Mouse (Mus musculus) small intestine, adult 2 months (tissue): ENCODE results near the gene Il3ra. TPM values are rescaled to one million over a fixed set of nuclear protein-coding genes. Genes with fewer than 3 reads are reported as not detected.
A peak's percentile ranks its signal among the peaks of the same experiment; 100 is the strongest.

Experiments used
- H3K27ac ChIP-seq: fragments of 200-500 bp; 2 replicates; pipeline ENCODE4 v1.5.1; 2012; ENCODE audit warnings: low read depth, low read length, control low read depth, inconsistent platforms; ENCODE audit not compliant: insufficient read depth
- H3K27me3 ChIP-seq: fragments of 200-500 bp; 2 replicates; pipeline ENCODE4 v1.6.1; 2012; ENCODE audit warnings: mild to moderate bottlenecking, moderate library complexity, low read length, inconsistent platforms; ENCODE audit not compliant: control insufficient read depth, insufficient read depth
- H3K36me3 ChIP-seq: fragments of 200-500 bp; 2 replicates; pipeline ENCODE4 v1.6.1; 2012; ENCODE audit warnings: mild to moderate bottlenecking, low read length, control low read depth, inconsistent platforms; ENCODE audit not compliant: control insufficient read depth, insufficient read depth
- H3K4me1 ChIP-seq: fragments of 200-500 bp; 2 replicates; pipeline ENCODE4 v1.6.1; 2012; ENCODE audit warnings: low read length, inconsistent platforms, mixed read lengths; ENCODE audit not compliant: control insufficient read depth, insufficient read depth, insufficient read length
- H3K4me3 ChIP-seq: fragments of 200-500 bp; 2 replicates; pipeline ENCODE4 v1.5.1; 2012; ENCODE audit warnings: low read depth, mild to moderate bottlenecking, control low read depth, inconsistent platforms, low read length, moderate library complexity
- CTCF ChIP-seq: fragments of 200-500 bp; IDR thresholded peaks from 2 replicates; pipeline ENCODE4 v1.5.1; 2012; ENCODE audit warnings: low read depth, mild to moderate bottlenecking, control low read depth, inconsistent platforms, low read length, moderate library complexity, mixed read lengths; ENCODE audit not compliant: insufficient replicate concordance, insufficient read length; ENCODE audit errors: extremely low read depth
- POLR2A ChIP-seq: fragments of 200-500 bp; IDR thresholded peaks from 2 replicates; pipeline ENCODE4 v1.6.1; 2012; ENCODE audit warnings: low read depth, mild to moderate bottlenecking, control low read depth, inconsistent platforms, low read length, moderate library complexity
- WGBS: fragments of 180-500 bp; shearing (Covaris S2); methylation state at CpG from one replicate; pipeline ENCODE4 v1.1.7; 2018; 5-methylcytosine and 5-hydroxymethylcytosine counted together
- polyA plus RNA-seq: library from polyadenylated mRNA; depleted of rRNA; stranded (reverse); fragments of >200 nt; gene quantifications from 2 replicates; pipeline ENCODE4 v1.2.3, GENCODE M21; 2012; rRNA removed

Il3ra gene
- polyA plus RNA-seq = 19.5 and 23.9 TPM in 2 replicates

DNA sequence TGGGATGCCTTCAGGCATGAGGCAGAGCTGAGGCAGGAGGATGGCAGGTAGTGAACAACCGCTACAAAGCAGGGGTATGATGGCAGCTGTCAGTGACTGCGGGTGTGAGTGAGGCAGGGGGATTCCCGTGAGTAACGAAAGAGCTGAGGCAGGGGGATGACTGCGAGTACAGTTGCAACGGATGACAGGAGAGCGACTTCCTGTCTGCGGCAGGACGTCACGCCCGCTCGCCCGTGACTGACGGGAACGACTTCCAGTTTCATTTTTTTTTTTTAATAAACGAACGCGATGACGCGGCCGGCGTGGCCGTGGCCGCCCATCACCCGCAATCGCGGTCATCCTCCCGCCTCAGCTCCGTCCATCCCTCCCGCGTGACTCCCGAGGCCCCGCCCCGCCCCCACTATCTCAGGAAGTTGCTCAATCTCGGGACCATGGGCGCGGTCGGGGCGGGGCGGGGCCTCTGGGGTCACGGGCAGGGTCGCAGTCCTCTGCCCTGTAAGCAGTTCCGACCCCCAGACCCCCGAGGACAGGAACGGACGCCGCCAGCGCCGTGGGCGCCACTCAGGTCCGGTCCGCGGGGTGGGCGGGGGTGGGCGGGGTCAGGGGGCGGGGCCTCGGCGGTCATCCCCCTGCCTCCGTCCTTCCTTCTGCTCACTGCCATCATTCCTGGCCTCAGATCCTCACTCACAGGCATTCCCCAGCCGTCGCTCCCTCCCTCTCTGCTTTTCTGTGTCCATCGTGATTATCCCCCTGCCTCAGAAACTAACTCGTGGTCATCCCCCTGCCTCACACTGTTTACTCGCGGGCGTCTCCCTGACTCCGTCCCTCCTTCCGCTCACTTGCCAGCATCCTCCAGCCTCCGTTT lies at the start of gene Il3ra:
Il3ra (plus strand) TSS at position 328 of the 865 bp plus-strand sequence.
- Histone ChIP-seq H3K36me3 (no peaks in the 10 kb centered on the region), H3K27ac (peak within 1 kb of the TSS; percentile 75), H3K4me1 (no peaks in the 10 kb centered on the region), H3K27me3 (no peaks in the 10 kb centered on the region), H3K4me3 (peak within 1 kb of the TSS; percentile 73)
- 4% methylated on average over 69 of the region's 69 CpGs for WGBS
- no peak for TF ChIP-seq CTCF

GRCm38 (mm10) chr14:14308938-14309337 lies 37.1 kb upstream of the Il3ra start:
- no peak overlapping the region for H3K4me3 ChIP-seq
- WGBS = 53% methylated on average over 16 of the region's 16 CpGs
- H3K27me3 ChIP-seq = no peaks in the 10 kb centered on the region
- no peak for TF ChIP-seq CTCF
- H3K27ac ChIP-seq = no peak overlapping the region
- no peaks in the 10 kb centered on the region for H3K36me3 ChIP-seq
- no peaks in the 10 kb centered on the region for H3K4me1 ChIP-seq

- H3K27ac ChIP-seq = no peak overlapping the region
- H3K4me3 ChIP-seq = no peak overlapping the region
- H3K36me3 ChIP-seq = no peaks in the 10 kb centered on the region
- H3K4me1 ChIP-seq = no peaks in the 10 kb centered on the region
- no peaks in the 10 kb centered on the region for H3K27me3 ChIP-seq
- WGBS = 44% methylated on average over 14 of the region's 14 CpGs
- TF ChIP-seq POLR2A (no peak), CTCF (no peak)
These were observed 36.7 kb upstream of the Il3ra start for GRCm38 (mm10) chr14:14309416-14309815.

GRCm38 (mm10) chr14:14322528-14322927 lies 23.5 kb upstream of the Il3ra start, which contains the start of gene Olfr31:
Gene Olfr31, plus strand, starts transcription at chr14:14322828.
- Histone ChIP-seq H3K4me3 (no peak within 1 kb of the TSS), H3K4me1 (no peaks in the 10 kb centered on the region), H3K36me3 (no peaks in the 10 kb centered on the region), H3K27me3 (no peaks in the 10 kb centered on the region), H3K27ac (no peak within 1 kb of the TSS)
- TF ChIP-seq POLR2A = no peak
- TF ChIP-seq CTCF = no peak

DNA sequence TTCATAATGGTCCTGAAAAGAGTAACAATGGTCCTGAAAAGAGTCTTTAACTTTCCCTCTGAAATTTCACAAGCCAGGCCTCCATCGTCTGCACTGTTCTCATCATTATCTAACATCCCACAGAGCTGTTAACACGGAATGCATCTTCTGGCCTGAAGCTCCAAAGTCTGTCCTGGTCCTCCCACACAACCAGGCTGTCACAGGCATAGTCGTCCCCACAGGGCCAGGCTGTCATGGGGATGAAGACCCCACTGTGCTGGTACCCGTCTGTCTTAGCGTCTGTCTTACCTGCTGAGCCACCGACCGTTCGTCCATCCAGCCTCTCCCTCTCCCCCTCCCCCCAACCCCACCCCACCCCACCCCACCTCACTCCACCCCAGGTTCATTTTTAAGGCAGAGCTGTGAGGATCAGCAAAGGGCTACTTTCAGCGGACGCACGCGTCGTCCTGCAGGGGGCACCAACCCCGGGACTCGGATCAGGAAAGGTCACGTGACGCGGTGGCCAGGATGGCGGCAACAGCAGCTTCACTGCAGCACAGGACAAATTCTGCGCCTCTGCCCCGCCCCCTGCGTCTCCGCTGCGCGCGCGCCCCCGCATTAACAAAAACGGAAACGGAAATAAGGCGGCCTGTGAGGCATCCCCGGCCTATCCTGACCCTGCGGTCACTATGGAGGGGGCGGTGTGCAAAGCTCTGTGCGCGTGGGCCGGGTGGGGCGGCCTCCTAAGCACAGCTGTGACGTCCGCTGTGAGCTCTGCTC lies 783 bp upstream of the Il3ra start:
- Histone ChIP-seq H3K4me1 (no peaks in the 10 kb centered on the region), H3K36me3 (no peaks in the 10 kb centered on the region), H3K27me3 (no peaks in the 10 kb centered on the region), H3K27ac (no peak overlapping the region), H3K4me3 (peak overlapping the region; percentile 73)
- TF ChIP-seq CTCF (peak; percentile 54), POLR2A (no peak)
- 3% methylated on average over 40 of the region's 40 CpGs for WGBS

DNA sequence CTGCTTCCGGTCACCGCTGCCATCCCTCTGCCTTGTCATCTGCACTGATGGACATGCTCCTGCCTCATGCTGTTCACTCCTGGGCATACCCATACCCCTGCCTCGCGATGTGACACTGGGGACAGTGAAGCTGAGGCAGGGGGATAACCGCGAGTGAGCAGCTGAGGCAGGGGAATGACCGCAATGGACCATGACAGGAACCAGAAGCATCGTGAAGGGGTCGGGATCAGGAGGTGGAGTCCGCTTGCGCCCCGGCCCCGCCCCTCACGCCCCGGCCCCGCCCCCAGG lies 682 bp downstream of the Il3ra start:
- Histone ChIP-seq H3K36me3 (no peaks in the 10 kb centered on the region), H3K27me3 (no peaks in the 10 kb centered on the region), H3K27ac (no peak overlapping the region), H3K4me3 (peak overlapping the region; percentile 73), H3K4me1 (no peaks in the 10 kb centered on the region)
- WGBS = 47% methylated on average over 16 of the region's 16 CpGs
- TF ChIP-seq CTCF (no peak), POLR2A (no peak)

DNA sequence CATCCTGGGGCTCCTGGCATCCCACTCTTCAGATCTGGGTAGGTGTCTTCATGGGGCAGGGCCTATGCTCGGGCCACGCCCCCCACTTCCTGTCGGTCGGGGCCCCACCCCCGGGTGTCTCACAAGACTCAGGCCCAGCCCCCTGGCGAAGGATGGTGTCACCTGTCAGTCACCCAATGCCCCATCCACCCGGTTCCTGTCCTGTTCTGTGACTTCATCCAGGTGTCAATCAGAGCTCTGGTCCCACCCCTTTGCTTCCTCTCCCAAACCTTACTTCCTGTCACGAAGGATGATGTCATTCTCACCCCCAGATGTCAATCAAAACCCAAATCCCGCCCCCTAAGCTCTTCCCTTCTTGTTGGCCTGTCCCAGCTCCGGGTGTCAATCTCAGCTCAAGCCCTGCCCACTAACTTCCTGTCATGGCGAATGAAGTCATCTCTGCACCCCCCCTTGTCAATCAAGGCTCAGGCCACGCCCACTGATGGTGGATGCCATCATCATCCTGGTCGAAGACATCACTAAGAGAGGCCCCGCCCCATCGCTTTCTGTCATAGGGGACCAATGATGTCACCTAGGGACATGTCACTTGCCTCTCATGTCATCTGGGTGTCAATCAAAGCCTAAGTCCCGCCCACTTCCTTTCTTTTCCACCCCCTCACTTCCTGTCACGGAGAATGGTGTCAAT lies 1.2 kb downstream of the Il3ra start:
- H3K4me3 ChIP-seq = no peak overlapping the region
- no peak overlapping the region for H3K27ac ChIP-seq
- no peaks in the 10 kb centered on the region for H3K4me1 ChIP-seq
- TF ChIP-seq POLR2A (no peak), CTCF (no peak)
- 79% methylated on average over 17 of the region's 17 CpGs for WGBS
- H3K27me3 ChIP-seq = no peaks in the 10 kb centered on the region
- no peaks in the 10 kb centered on the region for H3K36me3 ChIP-seq
